Mouse (Mus musculus) adrenal gland, adult 2 months (tissue): Measurements from ENCODE around the gene Zbtb40. TPM values are rescaled to one million over a fixed set of nuclear protein-coding genes. Genes with fewer than 3 reads are reported as not detected.

Experiments used
- DNase-seq: peaks from one replicate; pipeline ENCODE4 v3.0.0; 2021
- polyA plus RNA-seq: library from polyadenylated mRNA; depleted of rRNA; stranded (reverse); fragments of >200 nt; gene quantifications from 2 replicates; pipeline ENCODE4 v1.2.3, GENCODE M21; 2012
- total RNA-seq, 2 experiments: library from RNA; stranded (reverse); gene quantifications; 2 replicates each; pipeline ENCODE4 v1.2.3; 2021

Zbtb40 gene
- total and polyA plus RNA-seq, 3 experiments = 10.3 to 12.2 (median 10.8) TPM

GRCm38 (mm10) chr4:137033115-137033887 is 15.3 kb downstream of the Zbtb40 start:
- no peak for DNase-seq

- no peak for DNase-seq
Measured at GRCm38 (mm10) chr4:137032456-137032855, 16.1 kb downstream of the Zbtb40 start.

GRCm38 (mm10) chr4:137031319-137031718 is 17.3 kb downstream of the Zbtb40 start:
- no peak for DNase-seq

- DNase-seq = peak; percentile 41
Measured at GRCm38 (mm10) chr4:137029348-137029747, 19.3 kb downstream of the Zbtb40 start.

GRCm38 (mm10) chr4:137027051-137027450 is 21.6 kb downstream of the Zbtb40 start:
- no peak for DNase-seq

- DNase-seq = peak; percentile 33
Measured at GRCm38 (mm10) chr4:137025570-137025969, 23.0 kb downstream of the Zbtb40 start.

- no peak for DNase-seq
Measured at GRCm38 (mm10) chr4:137025133-137025532, 23.5 kb downstream of the Zbtb40 start.

GRCm38 (mm10) chr4:137020065-137020464 is 28.5 kb downstream of the Zbtb40 start:
- DNase-seq = peak; percentile 18

- DNase-seq = no peak
Measured at GRCm38 (mm10) chr4:137015934-137016333, 32.7 kb downstream of the Zbtb40 start.

- no peak for DNase-seq
Measured at GRCm38 (mm10) chr4:137015476-137015856, 33.1 kb downstream of the Zbtb40 start.

GRCm38 (mm10) chr4:137014654-137015475 is 33.7 kb downstream of the Zbtb40 start:
- DNase-seq = no peak

GRCm38 (mm10) chr4:137014124-137014523 is 34.5 kb downstream of the Zbtb40 start:
- DNase-seq = no peak

GRCm38 (mm10) chr4:137006966-137007365 is 41.6 kb downstream of the Zbtb40 start:
- DNase-seq = no peak

- peak; percentile 17 for DNase-seq
Measured at GRCm38 (mm10) chr4:137001825-137002224, 46.8 kb downstream of the Zbtb40 start.

GRCm38 (mm10) chr4:137001020-137001419 is 47.6 kb downstream of the Zbtb40 start:
- no peak for DNase-seq

GRCm38 (mm10) chr4:136998371-136998770 is 50.2 kb downstream of the Zbtb40 start:
- DNase-seq = no peak

- DNase-seq = no peak
Measured at GRCm38 (mm10) chr4:136997723-136998345, 50.8 kb downstream of the Zbtb40 start.

GRCm38 (mm10) chr4:136996933-136997332 is 51.7 kb downstream of the Zbtb40 start:
- DNase-seq = no peak

- peak; percentile 22 for DNase-seq
Measured at GRCm38 (mm10) chr4:136995361-136995760, 53.2 kb downstream of the Zbtb40 start.

GRCm38 (mm10) chr4:136981993-136982695 is 66.5 kb downstream of the Zbtb40 start:
- DNase-seq = no peak

GRCm38 (mm10) chr4:136981347-136981746 is 67.3 kb downstream of the Zbtb40 start:
- peak; percentile 85 for DNase-seq

GRCm38 (mm10) chr4:136980921-136981320 is 67.7 kb downstream of the Zbtb40 start:
- DNase-seq = peak; percentile 30
